Mouse (Mus musculus): ENCODE data around the gene Prr12.
"Not testable (repeated sequence)": the region's sequence is repeated elsewhere in the genome, so short reads cannot be mapped to it uniquely, and the experiment has no call there.

Gene Prr12

GRCm38 (mm10) chr7:45052862-45053116, at the start of gene Prr12:
Prr12 (minus strand) TSS chr7:45052881.
- no peak for DNase-seq (ENCODE audit: low read depth)

- no peak for DNase-seq (ENCODE audit: low read depth)
Observed at GRCm38 (mm10) chr7:45102441-45102840, 49.8 kb upstream of the Prr12 start.

- no peak for DNase-seq (ENCODE audit: low read depth)
Observed at GRCm38 (mm10) chr7:45100046-45100445, 47.4 kb upstream of the Prr12 start.

GRCm38 (mm10) chr7:45098541-45099240, 46.0 kb upstream of the Prr12 start:
- no peak for DNase-seq (ENCODE audit: low read depth)

- no peak for DNase-seq (ENCODE audit: low read depth)
Observed at GRCm38 (mm10) chr7:45097479-45097878, 44.8 kb upstream of the Prr12 start.

- not testable (repeated sequence) for DNase-seq (ENCODE audit: low read depth)
Observed at GRCm38 (mm10) chr7:45095965-45096364, 43.3 kb upstream of the Prr12 start.

GRCm38 (mm10) chr7:45095367-45095766, 42.7 kb upstream of the Prr12 start:
- no peak for DNase-seq (ENCODE audit: low read depth)

- DNase-seq (ENCODE audit: low read depth), result no peak
Observed at GRCm38 (mm10) chr7:45094121-45094520, 41.4 kb upstream of the Prr12 start.

- no peak for DNase-seq (ENCODE audit: low read depth)
Observed at GRCm38 (mm10) chr7:45093516-45093905, 40.8 kb upstream of the Prr12 start.

- DNase-seq (ENCODE audit: low read depth), result no peak
Observed at GRCm38 (mm10) chr7:45092828-45093515, 40.3 kb upstream of the Prr12 start.

GRCm38 (mm10) chr7:45092048-45092447, 39.4 kb upstream of the Prr12 start, which contains the start of gene Rcn3:
Rcn3 (minus strand) TSS chr7:45092221.
- DNase-seq (ENCODE audit: low read depth), result peak; percentile 88

GRCm38 (mm10) chr7:45091001-45091990, 38.6 kb upstream of the Prr12 start:
- DNase-seq (ENCODE audit: low read depth), result no peak

- no peak for DNase-seq (ENCODE audit: low read depth)
Observed at GRCm38 (mm10) chr7:45090251-45090977, 37.7 kb upstream of the Prr12 start.

- no peak for DNase-seq (ENCODE audit: low read depth)
Observed at GRCm38 (mm10) chr7:45088597-45088996, 35.9 kb upstream of the Prr12 start.

- DNase-seq (ENCODE audit: low read depth), result no peak
Observed at GRCm38 (mm10) chr7:45086084-45086483, 33.4 kb upstream of the Prr12 start.

GRCm38 (mm10) chr7:45083300-45083890, 30.7 kb upstream of the Prr12 start:
- no peak for DNase-seq (ENCODE audit: low read depth)

GRCm38 (mm10) chr7:45082401-45083299, 30.0 kb upstream of the Prr12 start:
- DNase-seq (ENCODE audit: low read depth), result peak; percentile 56

- no peak for DNase-seq (ENCODE audit: low read depth)
Observed at GRCm38 (mm10) chr7:45081016-45081415, 28.3 kb upstream of the Prr12 start.

- DNase-seq (ENCODE audit: low read depth), result peak; percentile 67
Observed at GRCm38 (mm10) chr7:45079856-45080255, 27.2 kb upstream of the Prr12 start.

- no peak for DNase-seq (ENCODE audit: low read depth)
Observed at GRCm38 (mm10) chr7:45078513-45078912, 25.8 kb upstream of the Prr12 start.
